Mouse (Mus musculus) limb, embryonic 14.5 days (tissue): ENCODE measurements around the gene Dapk2. TPM values are rescaled to one million over a fixed set of nuclear protein-coding genes. Genes with fewer than 3 reads are reported as not detected.

Source experiments
- ATAC-seq: fragments of 200-750 bp; cut with Nextera tagmentation; 2 replicates; pipeline ENCODE4 v1.8.0; 2017; ENCODE audit warnings: low read depth, moderate number of reproducible peaks, moderate TSS enrichment; ENCODE audit not compliant: low FRiP score
- DNase-seq: peaks from one replicate; pipeline ENCODE4 v3.0.0-alpha.2; 2015; ENCODE audit warnings: low spot score
- H3K27ac ChIP-seq: fragments of 300-500 bp; sonication (generic); replicated peaks from 2 replicates; pipeline ENCODE4 v1.5.1; 2014; ENCODE audit warnings: low read depth, mild to moderate bottlenecking, low read length, moderate library complexity, mixed read lengths
- H3K27me3 ChIP-seq: fragments of 300-500 bp; sonication (generic); 2 replicates; pipeline ENCODE4 v1.6.1; 2014; ENCODE audit warnings: low read length, mixed read lengths; ENCODE audit not compliant: control insufficient read depth, insufficient read depth
- H3K36me3 ChIP-seq: fragments of 300-500 bp; sonication (generic); 2 replicates; pipeline ENCODE4 v1.6.1; 2014; ENCODE audit warnings: mild to moderate bottlenecking, low read length, moderate library complexity, mixed read lengths; ENCODE audit not compliant: control insufficient read depth, insufficient read depth
- H3K4me1 ChIP-seq: fragments of 300-500 bp; sonication (generic); 2 replicates; pipeline ENCODE4 v1.6.1; 2014; ENCODE audit warnings: antibody characterized with exemption, low read length, mixed read lengths; ENCODE audit not compliant: control insufficient read depth, insufficient read depth
- H3K4me2 ChIP-seq: fragments of 300-500 bp; sonication (generic); replicated peaks from 2 replicates; pipeline ENCODE4 v1.6.1; 2014; ENCODE audit warnings: low read depth, mild to moderate bottlenecking, low read length, moderate library complexity; ENCODE audit not compliant: severe bottlenecking
- H3K4me3 ChIP-seq: fragments of 300-500 bp; sonication (generic); replicated peaks from 2 replicates; pipeline ENCODE4 v1.5.1; 2014; ENCODE audit warnings: low read length
- H3K9ac ChIP-seq: fragments of 300-500 bp; sonication (generic); 2 replicates; pipeline ENCODE4 v1.6.1; 2014; ENCODE audit warnings: mild to moderate bottlenecking, low read depth, low read length, moderate library complexity; ENCODE audit not compliant: severe bottlenecking
- H3K9me3 ChIP-seq: fragments of 300-500 bp; sonication (generic); 2 replicates; pipeline ENCODE4 v1.6.1; 2016; ENCODE audit warnings: low read length; ENCODE audit not compliant: control insufficient read depth
- POLR2A ChIP-seq: fragments of 200-500 bp; IDR thresholded peaks from 2 replicates; pipeline ENCODE4 v1.8.0; 2012; ENCODE audit warnings: inconsistent platforms, mild to moderate bottlenecking, moderate library complexity, borderline replicate concordance; ENCODE audit not compliant: insufficient read depth, insufficient read length; ENCODE audit errors: extremely low read depth
- WGBS: fragments of 180-500 bp; shearing (Covaris S2); extraction: QIAGEN DNeasy Blood & Tissue Kit; methylation state at CpG from one replicate; pipeline ENCODE4 v1.1.7; 2014; 5-methylcytosine and 5-hydroxymethylcytosine counted together
- polyA plus RNA-seq, 2 experiments: library from polyadenylated mRNA; depleted of rRNA in 1 of 2; stranded (reverse) in 1 of 2; unstranded in 1 of 2; fragments of >200 nt; fragmentation: Nextera tagmentation in 1 of 2; extraction: Ambion mirVana in 1 of 2; gene quantifications; 2 replicates each; pipeline versions ENCODE4 v1.2.1 to v1.2.3; 2012 to 2014

Dapk2 gene
- polyA plus RNA-seq, 2 experiments = 4.5 to 5.0 TPM

- Histone ChIP-seq H3K4me3 (no peak overlapping the region), H3K4me2 (no peak overlapping the region), H3K4me1 (no peaks in the 10 kb centered on the region), H3K27ac (no peak overlapping the region), H3K9me3 (no peaks in the 10 kb centered on the region), H3K9ac (no peak overlapping the region), H3K36me3 (no peaks in the 10 kb centered on the region), H3K27me3 (no peaks in the 10 kb centered on the region)
- ATAC-seq (no peak), DNase-seq (no peak)
- 74% methylated on average over 12 of the region's 12 CpGs for WGBS
- no peak for TF ChIP-seq POLR2A
These were observed 13.4 kb downstream of the Dapk2 start for GRCm38 (mm10) chr9:66171275-66171921.

GRCm38 (mm10) chr9:66173316-66173855, 15.4 kb downstream of the Dapk2 start:
- Histone ChIP-seq H3K9ac (no peak overlapping the region), H3K4me3 (no peak overlapping the region), H3K4me2 (no peak overlapping the region), H3K36me3 (no peaks in the 10 kb centered on the region), H3K4me1 (no peaks in the 10 kb centered on the region), H3K27me3 (no peaks in the 10 kb centered on the region), H3K27ac (no peak overlapping the region), H3K9me3 (no peaks in the 10 kb centered on the region)
- no peak for ATAC-seq
- TF ChIP-seq POLR2A = no peak
- WGBS = 93% methylated on average over 5 of the region's 5 CpGs
- no peak for DNase-seq

- Histone ChIP-seq H3K36me3 (no peaks in the 10 kb centered on the region), H3K4me1 (no peaks in the 10 kb centered on the region), H3K9ac (no peak overlapping the region), H3K4me3 (no peak overlapping the region), H3K4me2 (no peak overlapping the region), H3K9me3 (no peaks in the 10 kb centered on the region), H3K27ac (no peak overlapping the region), H3K27me3 (no peaks in the 10 kb centered on the region)
- no peak for ATAC-seq
- no peak for DNase-seq
- WGBS = 91% methylated on average over 3 of the region's 3 CpGs
- TF ChIP-seq POLR2A = no peak
These were observed 17.0 kb downstream of the Dapk2 start for GRCm38 (mm10) chr9:66174985-66175384.

- Histone ChIP-seq H3K9me3 (no peaks in the 10 kb centered on the region), H3K27ac (no peak overlapping the region), H3K27me3 (no peaks in the 10 kb centered on the region), H3K4me1 (no peaks in the 10 kb centered on the region), H3K36me3 (no peaks in the 10 kb centered on the region), H3K4me2 (no peak overlapping the region), H3K4me3 (no peak overlapping the region), H3K9ac (no peak overlapping the region)
- DNase-seq = no peak
- TF ChIP-seq POLR2A = no peak
- no peak for ATAC-seq
- 43% methylated on average over 1 of the region's 1 CpGs for WGBS
These were observed 20.0 kb downstream of the Dapk2 start for GRCm38 (mm10) chr9:66177975-66178374.

- 89% methylated on average over 6 of the region's 6 CpGs for WGBS
- Histone ChIP-seq H3K27ac (no peak overlapping the region), H3K4me3 (no peak overlapping the region), H3K4me2 (no peak overlapping the region), H3K9me3 (no peaks in the 10 kb centered on the region), H3K36me3 (no peaks in the 10 kb centered on the region), H3K4me1 (no peaks in the 10 kb centered on the region), H3K27me3 (no peaks in the 10 kb centered on the region), H3K9ac (no peak overlapping the region)
- ATAC-seq (no peak), DNase-seq (no peak)
- no peak for TF ChIP-seq POLR2A
These were observed 21.8 kb downstream of the Dapk2 start for GRCm38 (mm10) chr9:66179795-66180194.
